Mouse (Mus musculus) erythroblast, embryonic 14.5 days (primary cell): ENCODE measurements around the gene Tldc2.

ENCODE experiments used
- GATA1 ChIP-seq: IDR thresholded peaks from 2 replicates; pipeline ENCODE4 v1.6.1; 2012; ENCODE audit warnings: low read length, inconsistent platforms, mixed read lengths
- TAL1 ChIP-seq: IDR thresholded peaks from 3 replicates; pipeline ENCODE4 v1.6.1; 2012; ENCODE audit warnings: low read length, inconsistent platforms, mixed read lengths

DNA sequence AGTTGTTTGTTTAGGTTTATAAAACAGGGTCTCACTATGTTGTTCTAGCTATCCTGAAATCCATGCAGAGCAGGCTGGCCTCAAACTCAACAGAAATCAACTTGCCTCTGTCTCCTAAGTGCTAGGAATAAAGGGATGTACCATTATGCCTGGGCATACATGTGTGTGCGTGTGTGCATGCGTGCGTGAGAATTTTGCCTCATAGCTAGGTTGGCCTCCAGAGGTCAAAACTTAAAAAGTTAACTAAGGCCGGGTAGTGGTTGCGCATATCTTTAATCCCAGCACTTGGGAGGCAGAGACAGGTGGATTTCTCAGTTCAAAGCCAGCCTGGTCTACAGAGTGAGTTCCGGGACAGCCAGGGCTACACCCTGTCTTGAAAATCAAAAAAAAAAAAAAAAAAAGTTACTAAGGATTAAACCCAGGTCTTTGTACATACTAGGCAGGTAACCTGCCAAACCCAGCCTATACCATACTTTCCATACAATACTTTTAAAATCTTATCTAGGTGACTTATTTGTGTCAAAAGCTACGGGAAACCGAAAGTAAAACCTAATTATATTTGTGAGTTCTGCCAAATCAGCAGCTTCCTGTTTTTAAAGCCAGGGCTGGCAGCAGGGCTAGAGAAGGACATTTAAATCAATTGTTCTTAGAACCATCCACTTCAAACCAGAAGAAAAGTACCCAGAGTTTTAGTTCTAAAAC lies 44.1 kb downstream of the Tldc2 start:
- TF ChIP-seq GATA1: no peak
- TF ChIP-seq TAL1: no peak
